Mouse (Mus musculus): Measurements from ENCODE around the gene Diablo. TPM values are rescaled to one million over a fixed set of nuclear protein-coding genes. Genes with fewer than 3 reads are reported as not detected.
"Not testable (repeated sequence)": the region's sequence is repeated elsewhere in the genome, so short reads cannot be mapped to it uniquely, and the experiment has no call there.

Gene Diablo
- total and polyA plus RNA-seq, 3 experiments, result 37.7 to 68.0 (median 58.7) TPM

DNA sequence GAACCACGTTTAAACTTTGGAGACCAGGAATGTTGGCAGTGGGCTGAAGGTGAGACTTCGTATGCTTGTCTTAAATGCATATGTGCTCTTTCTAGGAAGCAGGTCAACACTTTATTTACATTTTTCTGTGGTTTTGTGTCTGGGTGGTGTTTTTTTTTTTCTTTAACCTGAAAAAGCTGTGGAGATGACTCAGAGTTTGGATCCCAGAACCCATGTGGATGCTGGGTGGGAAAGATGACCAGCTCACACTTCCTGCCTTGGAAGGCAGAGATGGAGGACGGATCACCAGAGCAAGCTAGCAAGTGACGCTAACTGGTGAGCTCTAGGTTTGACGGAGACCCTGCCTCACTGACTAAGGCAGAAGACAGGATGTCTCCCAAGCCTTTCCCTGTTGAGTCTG, 9.1 kb downstream of the Diablo start:
- Histone ChIP-seq H3K79me2 (replicated peaks; ENCODE audit: control insufficient read depth, extremely low read depth, insufficient read depth, poor library complexity, severe bottlenecking) (no peaks in the 10 kb centered on the region), H3K4me2 (ENCODE audit: insufficient read depth, low read depth, poor library complexity, severe bottlenecking) (no peak overlapping the region), H3K36me3 (replicated peaks in 1 of 2; ENCODE audit: control insufficient read depth in 1 of 2, insufficient read depth in 1 of 2, low read length in 1 of 2) (peaks cover 39 to 94% of the 10 kb centered on the region in 2 experiments), H3K27ac (ENCODE audit: insufficient read depth, low read depth) (no peak overlapping the region), H3K9me3 (replicated peaks; ENCODE audit: low read length) (no peaks in the 10 kb centered on the region), H3K27me3 (replicated peaks) (no peaks in the 10 kb centered on the region), H3K9ac (ENCODE audit: insufficient read depth, low read depth) (no peak overlapping the region), H3K4me1 (ENCODE audit: control insufficient read depth in 1 of 2, insufficient read depth in 2 of 2) (peaks cover 0 to 12% of the 10 kb centered on the region in 2 experiments; a peak in 2 of 4 replicates), H3K4me3 (replicated peaks in 1 of 3; ENCODE audit: low read depth in 2 of 3, low read length in 2 of 3, poor library complexity in 1 of 3) (no peak overlapping the region)
- in situ Hi-C loops (cut with MboI; ENCODE audit: low pct_ligation_motif_present, low pct_unique_long_range_greater_than_20kb, low sequenced_read_pairs) (loop anchor here (5.0 kb wide), 1 partner anchor 57 kb away; the partner anchor contains the start of gene Vps33a), dilution Hi-C loops (cut with MboI; ENCODE audit: extremely low pct_ligation_motif_present, extremely low pct_unique_long_range_greater_than_20kb, low sequenced_read_pairs) (no loop called here)
- TF ChIP-seq BHLHE40 (IDR thresholded peaks at IDR 0.05; ENCODE audit: low read depth, low read length) (no peak), CHD2 (IDR thresholded peaks at IDR 0.05; ENCODE audit: low read length) (no peak), USF1 (IDR thresholded peaks at IDR 0.05; ENCODE audit: low read depth, low read length) (no peak), TBP (conservative IDR thresholded peaks at IDR 0.05; ENCODE audit: low read depth, low read length) (no peak), SMC3 (IDR thresholded peaks at IDR 0.05; ENCODE audit: low read depth, low read length) (no peak), POLR2AphosphoS2 (IDR thresholded peaks at IDR 0.05; ENCODE audit: low read depth, low read length) (no peak), ZKSCAN1 (IDR thresholded peaks at IDR 0.05; ENCODE audit: borderline replicate concordance, low read depth, low read length) (no peak), RCOR1 (conservative IDR thresholded peaks at IDR 0.05; ENCODE audit: low read depth, low read length) (no peak), SIN3A (IDR thresholded peaks at IDR 0.05; ENCODE audit: low read length) (no peak), ETS1 (conservative IDR thresholded peaks at IDR 0.05; ENCODE audit: low read depth, low read length) (no peak), KAT2A (IDR thresholded peaks at IDR 0.05; ENCODE audit: insufficient replicate concordance, low read length) (no peak), MAFK (IDR thresholded peaks at IDR 0.05; ENCODE audit: insufficient replicate concordance, low read length) (no peak), RAD21 (IDR thresholded peaks at IDR 0.05; ENCODE audit: low read depth, low read length) (no peak), NRF1 (IDR thresholded peaks at IDR 0.05; ENCODE audit: low read depth, low read length) (no peak), PAX5 (IDR thresholded peaks at IDR 0.05; ENCODE audit: low read length) (no peak), HCFC1 (IDR thresholded peaks at IDR 0.05; ENCODE audit: low read depth, low read length) (no peak), MAX (IDR thresholded peaks at IDR 0.05; ENCODE audit: low read length) (no peak)
- DNase-seq (ENCODE audit: extremely low read depth), result no peak

DNA sequence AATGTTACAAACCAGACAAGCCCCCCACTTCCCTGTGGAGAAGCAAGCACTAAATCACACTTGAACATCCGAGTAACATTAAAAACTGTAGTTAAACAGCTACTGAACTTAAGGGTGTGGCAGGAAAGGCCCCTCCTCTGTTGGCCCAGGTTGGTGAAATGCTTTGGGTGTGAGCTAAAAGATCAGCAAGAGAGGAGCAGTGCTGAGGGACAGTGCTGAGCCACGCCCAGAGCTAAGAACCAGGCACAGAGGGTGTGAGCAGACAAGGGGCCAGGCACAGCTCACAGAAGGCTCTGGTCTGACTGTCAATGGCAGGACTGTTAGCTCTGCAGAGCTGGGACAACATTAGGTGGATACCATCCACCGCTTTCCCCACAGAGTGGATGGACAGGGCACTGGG, 11.9 kb downstream of the Diablo start:
- DNase-seq (ENCODE audit: extremely low read depth), result no peak

DNA sequence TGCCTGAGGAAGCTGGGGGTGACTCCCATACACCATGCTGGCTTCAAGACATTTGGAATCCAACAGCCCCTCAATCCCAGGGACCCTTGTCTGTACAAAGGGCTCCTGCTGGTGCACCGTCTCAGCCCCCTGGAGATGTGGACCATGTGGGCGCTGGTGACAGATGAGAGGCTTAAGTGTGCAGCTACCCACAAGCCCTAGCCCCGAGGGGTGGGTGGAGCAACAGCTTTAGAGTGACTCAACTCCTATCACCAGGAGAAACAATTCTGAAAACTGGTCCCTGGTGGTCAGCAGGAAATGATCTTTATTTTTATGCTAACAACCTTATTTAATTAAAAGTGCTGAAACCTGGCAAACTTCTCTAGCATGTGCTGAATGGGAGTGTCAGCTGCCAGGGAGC, 12.6 kb downstream of the Diablo start:
- peaks cover 25 to 65% of the 10 kb centered on the region in 2 experiments for H3K36me3 ChIP-seq (replicated peaks in 1 of 2; ENCODE audit: control insufficient read depth in 1 of 2, insufficient read depth in 1 of 2, low read length in 1 of 2)
- in situ Hi-C loops (cut with MboI; ENCODE audit: low pct_ligation_motif_present, low pct_unique_long_range_greater_than_20kb, low sequenced_read_pairs), result not testable (repeated sequence)

More for the DNA sequence above, 11.9 kb downstream of the Diablo start:
- H3K36me3 ChIP-seq (replicated peaks in 1 of 2; ENCODE audit: control insufficient read depth in 1 of 2, insufficient read depth in 1 of 2, low read length in 1 of 2), result peaks cover 29 to 72% of the 10 kb centered on the region in 2 experiments
- H3K4me2 ChIP-seq (ENCODE audit: insufficient read depth, low read depth, poor library complexity, severe bottlenecking), result no peak overlapping the region
- TF ChIP-seq JUND (conservative IDR thresholded peaks at IDR 0.05; ENCODE audit: low read depth, low read length) (no peak), UBTF (IDR thresholded peaks at IDR 0.05; ENCODE audit: low read depth, low read length) (no peak), MAFK (IDR thresholded peaks at IDR 0.05; ENCODE audit: insufficient replicate concordance, low read length) (no peak), EP300 (IDR thresholded peaks at IDR 0.05; ENCODE audit: low read length) (no peak), SIN3A (IDR thresholded peaks at IDR 0.05; ENCODE audit: low read length) (no peak), ETS1 (conservative IDR thresholded peaks at IDR 0.05; ENCODE audit: low read depth, low read length) (no peak), POLR2AphosphoS2 (IDR thresholded peaks at IDR 0.05; ENCODE audit: low read depth, low read length) (no peak), USF2 (conservative IDR thresholded peaks at IDR 0.05; ENCODE audit: low read depth, low read length) (no peak), TCF12 (IDR thresholded peaks at IDR 0.05; ENCODE audit: low read depth, low read length) (no peak), RCOR1 (conservative IDR thresholded peaks at IDR 0.05; ENCODE audit: low read depth, low read length) (no peak), ZKSCAN1 (IDR thresholded peaks at IDR 0.05; ENCODE audit: borderline replicate concordance, low read depth, low read length) (no peak), CTCF (conservative IDR thresholded peaks at IDR 0.05 in 1 of 2, IDR thresholded peaks at IDR 0.05 in 1 of 2; ENCODE audit: low read depth in 2 of 2, low read length in 2 of 2) (no peak), SMC3 (IDR thresholded peaks at IDR 0.05; ENCODE audit: low read depth, low read length) (no peak), MEF2A (IDR thresholded peaks at IDR 0.05; ENCODE audit: borderline replicate concordance, low read depth, low read length) (no peak), CHD1 (IDR thresholded peaks at IDR 0.05; ENCODE audit: low read depth, low read length) (no peak)
- H3K4me3 ChIP-seq (replicated peaks in 1 of 3; ENCODE audit: low read depth in 2 of 3, low read length in 2 of 3, poor library complexity in 1 of 3), result no peak overlapping the region
- H3K9ac ChIP-seq (ENCODE audit: insufficient read depth, low read depth), result no peak overlapping the region
- dilution Hi-C loops (cut with MboI; ENCODE audit: extremely low pct_ligation_motif_present, extremely low pct_unique_long_range_greater_than_20kb, low sequenced_read_pairs) (no loop called here), in situ Hi-C loops (cut with MboI; ENCODE audit: low pct_ligation_motif_present, low pct_unique_long_range_greater_than_20kb, low sequenced_read_pairs) (no loop called here)
- no peaks in the 10 kb centered on the region for H3K79me2 ChIP-seq (replicated peaks; ENCODE audit: control insufficient read depth, extremely low read depth, insufficient read depth, poor library complexity, severe bottlenecking)
- peaks cover 0 to 16% of the 10 kb centered on the region in 2 experiments; a peak in 2 of 4 replicates for H3K4me1 ChIP-seq (ENCODE audit: control insufficient read depth in 1 of 2, insufficient read depth in 2 of 2)
- H3K27ac ChIP-seq (ENCODE audit: insufficient read depth, low read depth), result no peak overlapping the region
- peaks cover 6% of the 10 kb centered on the region for H3K27me3 ChIP-seq (replicated peaks)
- H3K9me3 ChIP-seq (replicated peaks; ENCODE audit: low read length), result no peaks in the 10 kb centered on the region

More for the DNA sequence above, 12.6 kb downstream of the Diablo start:
- H3K4me2 ChIP-seq (ENCODE audit: insufficient read depth, low read depth, poor library complexity, severe bottlenecking); H3K27ac ChIP-seq (ENCODE audit: insufficient read depth, low read depth); DNase-seq (ENCODE audit: extremely low read depth); H3K4me3 ChIP-seq (replicated peaks in 1 of 3; ENCODE audit: low read depth in 2 of 3, low read length in 2 of 3, poor library complexity in 1 of 3); H3K4me1 ChIP-seq (ENCODE audit: control insufficient read depth in 1 of 2, insufficient read depth in 2 of 2); dilution Hi-C loops (cut with MboI; ENCODE audit: extremely low pct_ligation_motif_present, extremely low pct_unique_long_range_greater_than_20kb, low sequenced_read_pairs); H3K9ac ChIP-seq (ENCODE audit: insufficient read depth, low read depth); H3K9me3 ChIP-seq (replicated peaks; ENCODE audit: low read length); H3K79me2 ChIP-seq (replicated peaks; ENCODE audit: control insufficient read depth, extremely low read depth, insufficient read depth, poor library complexity, severe bottlenecking); H3K27me3 ChIP-seq (replicated peaks): not testable (repeated sequence)
